ENCODE assay signal across 23 mouse cellular contexts in genomic region chr1:66922061-66922460, GRCm38 (mm10). TPM values are rescaled to one million over a fixed set of nuclear protein-coding genes. Genes with fewer than 3 reads are reported as not detected.
"Had no signal": no experiment of that assay in that cellular context is flagged by ENCODE, and none has a peak within 500 bp of the region (broad histone marks: within the 10 kb centered on the region; RNA-seq: fewer than 3 reads in every experiment).

No protein-coding gene starts in this region.

- H3K4me3 ChIP-seq: kidney, embryonic 15.5 days; left cerebral cortex, adult 2 months; limb, embryonic 12.5 days; liver, embryonic 13.5 days; neural tube, embryonic 12.5 days; neural tube, embryonic 15.5 days had no signal

- H3K36me3 ChIP-seq: kidney, embryonic 15.5 days; limb, embryonic 12.5 days; liver, embryonic 13.5 days; neural tube, embryonic 12.5 days; neural tube, embryonic 15.5 days had no signal

- H3K27me3 ChIP-seq: kidney, embryonic 15.5 days; limb, embryonic 12.5 days; liver, embryonic 13.5 days; neural tube, embryonic 12.5 days; neural tube, embryonic 15.5 days had no signal

- DNase-seq: kidney, adult 8-10 months; kidney, postnatal 10 days; kidney, postnatal 36 days; layer of hippocampus, postnatal 36 days; liver, embryonic 13.5 days; lung, adult 2 months; lung, postnatal 14 days; lung, postnatal 4 days; midbrain, embryonic 14.5 days; right cerebral cortex, adult 18-20 months; right cerebral cortex, postnatal 14 days; right cerebral cortex, postnatal 4 days; thymus, adult 2 months; thymus, postnatal 14 days; thymus, postnatal 4 days had no signal

- H3K27ac ChIP-seq: kidney, embryonic 15.5 days; left cerebral cortex, adult 2 months; limb, embryonic 12.5 days; liver, embryonic 13.5 days; neural tube, embryonic 12.5 days; neural tube, embryonic 15.5 days; stomach, postnatal 0 days had no signal

RNA-seq across cellular contexts. Expression of gene Myl1, which starts 23.1 kb away (rescaled TPM):
- total RNA-seq: megakaryocyte progenitor cell, adult 5-6 weeks had no signal
- polyA plus RNA-seq: liver, adult 2 months had no signal
